Mouse (Mus musculus) urinary bladder, adult 2 months (tissue): ENCODE data around the gene 9330161L09Rik. TPM values are rescaled to one million over a fixed set of nuclear protein-coding genes. Genes with fewer than 3 reads are reported as not detected.
A peak's percentile ranks its signal among the peaks of the same experiment; 100 is the strongest.

Experiments used
- DNase-seq: peaks from one replicate; pipeline ENCODE4 v3.0.0; 2022; ENCODE audit warnings: low spot score
- polyA plus RNA-seq: library from polyadenylated mRNA; depleted of rRNA; stranded (reverse); fragments of >200 nt; gene quantifications from 2 replicates; pipeline ENCODE4 v1.2.3, GENCODE M21; 2012

9330161L09Rik gene
- polyA plus RNA-seq, 1 experiment: 0.59 TPM

- no peak for DNase-seq
These were observed 18.3 kb downstream of the 9330161L09Rik start for GRCm38 (mm10) chr12:103389348-103389727.

DNA sequence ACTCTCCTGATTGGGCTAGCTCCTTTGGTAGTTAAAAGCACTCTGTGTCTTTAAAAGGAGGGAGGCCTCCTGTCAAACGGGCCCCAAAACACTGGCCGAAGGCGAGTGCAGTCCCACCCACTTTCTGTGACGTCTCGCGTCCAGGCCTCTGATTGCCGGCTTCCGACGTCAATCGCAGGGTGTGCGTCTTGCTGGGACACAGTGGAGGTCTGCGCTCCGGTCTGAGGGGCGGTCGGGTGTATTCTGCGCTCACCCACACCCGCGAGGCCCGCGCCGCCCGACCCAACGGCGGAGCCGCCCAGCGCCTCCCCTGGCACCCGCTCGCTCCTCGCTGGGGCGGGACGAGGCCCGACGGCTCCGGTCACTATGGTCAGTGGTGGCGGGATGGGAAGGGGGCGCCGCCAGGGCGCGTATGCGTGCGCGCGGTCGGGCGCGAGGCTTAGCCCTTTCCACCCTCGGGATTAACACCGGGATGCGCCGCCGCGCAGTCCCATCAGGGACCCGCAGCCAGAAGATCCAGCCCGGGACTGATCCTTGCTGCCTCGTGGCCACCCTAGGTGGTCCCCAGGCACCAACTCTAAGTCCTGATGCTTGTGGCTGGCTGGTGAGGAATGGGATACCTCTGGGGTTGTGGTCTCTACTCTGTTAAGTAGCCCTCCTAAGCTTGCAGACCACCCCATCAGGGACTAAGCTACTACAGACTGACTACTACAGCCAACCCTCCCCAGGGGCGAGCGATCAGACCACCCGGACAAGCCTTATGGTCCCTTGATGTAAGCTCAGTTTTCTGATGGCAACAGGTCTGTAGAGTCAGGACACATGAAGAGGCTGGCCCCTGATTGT lies 18.9 kb downstream of the 9330161L09Rik start, which contains the start of gene Otub2:
Gene Otub2, plus strand, starts transcription at position 178 of the 843 bp plus-strand sequence.
- DNase-seq: peak; percentile 90

DNA sequence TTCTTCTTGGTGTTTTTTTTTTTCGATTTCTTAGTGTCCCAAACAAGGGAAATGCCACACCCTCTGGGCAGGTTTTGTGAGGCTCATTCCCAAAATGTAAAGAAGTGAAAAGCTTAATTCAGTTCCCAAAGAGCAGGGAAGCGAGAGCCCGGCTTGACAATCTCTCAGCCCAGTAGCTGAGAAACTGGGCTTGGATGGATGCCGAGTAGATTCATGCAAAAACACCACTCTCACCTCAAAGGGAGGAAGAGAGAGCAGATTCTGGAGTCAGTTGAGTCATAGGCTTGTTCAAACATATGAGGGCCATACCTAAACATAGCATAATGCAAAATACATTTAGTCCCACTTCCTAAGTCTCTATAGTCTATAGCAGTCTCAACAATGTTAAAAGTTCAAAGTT lies 27.4 kb downstream of the 9330161L09Rik start:
- no peak for DNase-seq

DNA sequence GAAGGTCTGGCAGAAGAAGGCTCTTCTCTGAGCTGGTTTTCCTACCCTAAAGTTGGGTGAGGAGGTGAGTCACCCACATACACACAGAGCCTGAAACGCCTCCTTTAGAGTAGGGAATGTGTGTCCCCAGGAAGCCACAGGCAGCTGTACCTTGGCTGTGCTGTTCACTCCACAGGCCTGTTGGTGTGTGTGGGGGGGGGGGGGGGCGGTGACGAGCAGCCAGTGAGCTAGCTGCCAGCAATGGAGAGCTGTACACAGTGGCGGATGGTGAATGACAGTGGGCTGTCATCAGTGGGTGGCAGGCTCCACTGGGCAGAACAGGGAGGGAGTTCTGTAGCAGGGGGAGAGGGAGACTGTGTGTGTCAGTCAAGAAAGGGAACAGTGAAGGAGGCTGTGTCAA lies 30.8 kb downstream of the 9330161L09Rik start:
- no peak for DNase-seq

- no peak for DNase-seq
These were observed 31.5 kb downstream of the 9330161L09Rik start for GRCm38 (mm10) chr12:103376124-103376523.

GRCm38 (mm10) chr12:103373530-103374236 lies 33.9 kb downstream of the 9330161L09Rik start:
- no peak for DNase-seq

- no peak for DNase-seq
These were observed 35.9 kb downstream of the 9330161L09Rik start for GRCm38 (mm10) chr12:103371711-103372110.

GRCm38 (mm10) chr12:103370861-103371260 lies 36.8 kb downstream of the 9330161L09Rik start:
- DNase-seq: no peak

GRCm38 (mm10) chr12:103368777-103369176 lies 38.8 kb downstream of the 9330161L09Rik start:
- no peak for DNase-seq

GRCm38 (mm10) chr12:103368326-103368669 lies 39.3 kb downstream of the 9330161L09Rik start:
- DNase-seq: no peak

DNA sequence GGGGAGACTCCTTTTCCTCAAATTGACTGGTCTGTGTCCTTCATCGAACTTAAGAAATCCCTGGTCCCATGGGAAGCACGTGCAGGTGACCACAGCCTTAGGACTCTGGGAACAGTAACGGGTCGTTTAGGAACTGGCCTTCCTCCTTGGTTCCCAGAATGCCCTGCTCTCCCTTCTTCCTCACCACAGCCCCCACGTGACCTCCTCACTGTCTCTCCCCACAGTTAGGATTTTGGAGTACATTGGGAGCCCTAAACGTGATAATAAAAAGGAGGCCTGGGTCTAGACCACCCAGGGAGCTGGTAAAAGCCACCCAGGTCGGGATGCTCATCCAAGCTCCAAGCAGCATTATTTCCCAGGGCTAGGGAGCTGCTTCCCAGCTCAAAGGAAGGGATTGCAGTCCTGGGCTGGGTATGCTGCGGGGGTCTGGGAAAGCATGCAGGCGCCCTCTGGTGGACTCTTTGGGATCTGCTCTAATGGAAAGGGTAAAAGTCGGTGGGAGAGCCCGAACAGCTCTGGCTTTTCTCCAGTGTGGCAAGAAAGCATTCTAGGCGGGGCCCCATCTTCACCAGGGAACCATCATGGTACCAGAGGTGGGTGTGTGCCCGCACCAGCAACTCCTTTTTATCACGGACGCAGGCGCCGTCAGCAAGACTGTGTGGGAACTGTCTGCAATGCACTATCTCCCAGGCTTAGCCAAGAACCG lies 39.8 kb downstream of the 9330161L09Rik start:
- DNase-seq: peak; percentile 51

DNA sequence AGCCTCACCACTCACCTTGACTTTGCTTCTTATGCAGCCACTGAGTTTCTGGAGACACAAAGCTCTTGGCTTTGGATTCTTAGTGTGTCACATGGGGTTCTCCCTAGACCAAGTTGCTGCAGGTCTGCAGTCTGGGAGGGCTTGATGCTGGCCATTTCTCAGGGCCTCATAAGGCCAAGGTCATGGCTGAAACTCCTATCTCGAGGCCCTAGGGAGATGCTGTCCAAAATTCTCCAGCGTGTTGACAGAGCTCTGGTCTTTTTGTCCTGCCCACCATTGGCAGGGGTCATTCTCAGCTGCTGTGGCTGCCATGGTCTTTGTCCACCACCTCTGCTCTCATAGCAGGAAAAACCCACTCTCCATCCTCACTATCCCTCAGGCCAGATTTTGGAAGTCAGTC lies 40.4 kb downstream of the 9330161L09Rik start:
- DNase-seq: no peak

DNA sequence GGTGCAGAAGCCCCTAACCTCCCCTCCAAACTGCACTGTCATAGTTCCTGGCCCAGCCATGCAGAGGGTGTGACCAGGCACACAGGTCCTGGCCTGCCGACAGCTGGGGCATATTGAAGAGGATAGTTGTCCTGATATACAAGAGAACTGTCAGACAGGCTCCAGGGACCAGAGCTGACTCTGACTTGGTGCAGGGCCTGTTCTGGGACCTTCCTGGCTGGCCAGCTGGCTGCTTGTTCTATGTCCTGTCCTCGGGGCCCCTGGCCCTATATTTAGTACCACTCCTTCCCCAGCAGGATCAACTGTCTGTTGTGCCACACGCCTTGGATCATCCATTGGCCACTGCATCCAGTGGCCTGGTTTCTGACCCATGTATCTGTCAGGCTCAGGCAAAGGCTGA lies 45.3 kb downstream of the 9330161L09Rik start:
- no peak for DNase-seq

- no peak for DNase-seq
These were observed 45.9 kb downstream of the 9330161L09Rik start for GRCm38 (mm10) chr12:103361539-103362307.

GRCm38 (mm10) chr12:103360812-103361211 lies 46.8 kb downstream of the 9330161L09Rik start:
- DNase-seq: no peak

DNA sequence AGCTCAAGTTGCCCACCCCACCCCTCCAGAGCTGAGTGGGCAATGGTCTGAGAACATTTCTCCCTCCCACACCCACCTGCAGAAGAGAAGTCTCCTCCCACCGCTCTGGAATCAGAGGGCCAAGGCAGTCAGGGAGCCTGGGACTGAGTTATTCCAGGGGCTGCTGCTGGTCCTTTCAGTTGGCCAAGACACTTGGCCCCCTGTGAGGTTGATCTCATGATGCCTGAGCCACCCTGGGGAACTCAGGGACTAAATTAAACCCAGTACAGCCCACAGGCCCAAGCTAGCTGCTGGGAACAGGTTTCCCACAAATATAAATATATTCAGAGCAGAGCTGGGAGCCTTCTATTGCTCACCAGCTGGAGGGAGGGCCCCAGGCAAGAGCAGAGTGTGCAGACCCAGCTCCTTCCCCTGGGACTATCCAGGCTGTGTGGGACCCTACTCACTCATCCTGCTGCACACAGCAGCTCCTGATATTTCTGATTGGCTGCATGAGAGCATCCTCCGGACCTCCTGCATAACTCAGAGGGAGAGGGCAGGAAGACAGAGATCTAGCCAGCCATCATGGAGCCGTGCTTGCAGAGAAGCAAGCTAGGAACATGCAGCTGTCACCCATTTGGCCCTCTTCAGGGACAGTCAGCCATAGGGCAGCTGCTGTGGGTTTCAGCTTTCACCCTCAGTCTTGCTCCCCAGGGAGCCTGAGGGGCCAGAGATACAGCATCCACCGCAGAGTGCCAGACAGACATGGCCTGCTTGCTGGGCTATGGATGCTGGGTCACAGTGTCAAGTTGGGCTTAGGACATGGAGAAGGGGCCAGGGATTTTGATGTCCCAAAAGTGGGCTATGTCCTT lies 48.4 kb downstream of the 9330161L09Rik start:
- no peak for DNase-seq

- DNase-seq: no peak
These were observed 49.4 kb downstream of the 9330161L09Rik start for GRCm38 (mm10) chr12:103358216-103358615.
